Mouse (Mus musculus): ENCODE measurements around the gene Otogl.

GRCm38 (mm10) chr10:107867414-107867813 is 44.5 kb downstream of the Otogl start:
- TF ChIP-seq POLR2A (IDR thresholded peaks at IDR 0.05; ENCODE audit: low read depth, low read length) (no peak), CTCF (IDR thresholded peaks at IDR 0.05; ENCODE audit: borderline replicate concordance, insufficient read depth, low read length) (no peak)
